Mouse (Mus musculus): ENCODE measurements around the gene Pde9a. TPM values are rescaled to one million over a fixed set of nuclear protein-coding genes. Genes with fewer than 3 reads are reported as not detected.

Gene Pde9a
- polyA plus RNA-seq, 1 experiment from 2014 or later = 7.3 TPM

DNA sequence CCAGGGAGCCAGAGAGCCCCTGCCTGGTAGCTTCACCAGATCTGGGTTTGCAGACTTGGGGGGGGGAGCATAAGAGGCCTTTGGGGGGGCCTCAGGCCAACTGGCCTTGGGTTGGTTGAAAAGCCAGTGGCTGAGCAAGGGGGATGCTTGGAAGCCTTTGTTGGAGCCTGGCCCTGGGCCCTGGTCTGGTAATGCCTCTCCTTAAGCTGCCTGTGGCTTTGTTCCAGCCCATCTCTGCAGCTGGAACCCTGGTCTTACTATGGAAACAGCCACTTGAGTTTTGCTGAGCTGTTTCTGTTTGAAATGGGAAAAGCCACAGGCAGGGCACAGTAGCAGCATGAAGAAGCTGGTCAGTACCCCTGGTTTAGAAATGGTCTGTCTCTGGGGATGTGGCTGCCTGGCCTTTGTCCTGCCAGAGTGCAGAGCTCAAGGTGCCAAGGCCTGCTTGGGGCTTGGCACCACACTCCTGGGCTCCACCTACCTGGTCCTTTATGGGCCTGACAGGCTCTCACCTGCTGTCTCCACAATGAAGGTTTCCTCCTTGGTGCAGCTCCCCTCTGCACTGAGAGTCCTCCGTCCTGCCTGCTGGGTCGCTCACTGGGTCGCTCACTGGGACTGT, 3.5 kb downstream of the Pde9a start:
- Histone ChIP-seq H3K36me3 (no peaks in the 10 kb centered on the region), H3K27ac (replicated peaks) (no peak overlapping the region), H3K9me3 (no peaks in the 10 kb centered on the region), H3K27me3 (replicated peaks) (peaks cover 30% of the 10 kb centered on the region), H3K4me1 (peaks cover 46% of the 10 kb centered on the region), H3K4me3 (no peak overlapping the region), H3K4me2 (no peak overlapping the region), H3K9ac (no peak overlapping the region)
- ATAC-seq (ENCODE audit: extremely low read depth, insufficient number of reproducible peaks, low FRiP score, low TSS enrichment) = no peak
- WGBS = 91% methylated on average over 3 of the region's 3 CpGs

DNA sequence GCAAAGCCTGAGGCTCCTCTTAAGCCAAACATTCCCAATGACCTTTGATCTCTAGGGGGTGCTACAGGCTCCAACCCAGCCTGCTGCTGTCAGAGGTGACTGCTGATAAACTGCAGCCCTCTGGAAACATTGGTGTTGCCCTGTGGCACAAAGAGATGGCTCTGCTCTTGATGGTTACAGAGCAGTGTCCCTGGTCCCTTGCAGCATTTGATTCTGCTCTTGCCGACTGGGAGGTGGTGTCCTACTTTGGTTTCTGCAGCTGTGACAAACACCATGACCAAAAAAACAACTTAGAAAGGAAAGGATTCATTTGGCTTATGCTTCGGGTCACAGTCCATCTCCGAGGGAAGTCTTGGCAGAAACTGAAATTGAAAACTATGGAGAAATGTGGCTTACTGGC, 5.5 kb downstream of the Pde9a start:
- H3K4me1 ChIP-seq = peaks cover 33% of the 10 kb centered on the region
- H3K9ac ChIP-seq = no peak overlapping the region
- no peaks in the 10 kb centered on the region for H3K36me3 ChIP-seq
- H3K27ac ChIP-seq (replicated peaks) = no peak overlapping the region
- 52% methylated on average over 3 of the region's 3 CpGs for WGBS
- no peaks in the 10 kb centered on the region for H3K9me3 ChIP-seq
- H3K4me2 ChIP-seq = no peak overlapping the region
- peaks cover 26% of the 10 kb centered on the region for H3K27me3 ChIP-seq (replicated peaks)
- H3K4me3 ChIP-seq = no peak overlapping the region
- no peak for ATAC-seq (ENCODE audit: extremely low read depth, insufficient number of reproducible peaks, low FRiP score, low TSS enrichment)

- H3K4me1 ChIP-seq = peaks cover 27% of the 10 kb centered on the region
- H3K9me3 ChIP-seq = no peaks in the 10 kb centered on the region
- H3K4me2 ChIP-seq = no peak overlapping the region
- H3K4me3 ChIP-seq = no peak overlapping the region
- 78% methylated on average over 5 of the region's 5 CpGs for WGBS
- H3K27ac ChIP-seq (replicated peaks) = no peak overlapping the region
- no peak overlapping the region for H3K9ac ChIP-seq
- H3K36me3 ChIP-seq = no peaks in the 10 kb centered on the region
- no peak for ATAC-seq (ENCODE audit: extremely low read depth, insufficient number of reproducible peaks, low FRiP score, low TSS enrichment)
- peaks cover 21% of the 10 kb centered on the region for H3K27me3 ChIP-seq (replicated peaks)
Observed at GRCm38 (mm10) chr17:31392041-31392440, 6.0 kb downstream of the Pde9a start.

- H3K36me3 ChIP-seq = no peaks in the 10 kb centered on the region
- H3K4me2 ChIP-seq = no peak overlapping the region
- H3K4me3 ChIP-seq = no peak overlapping the region
- H3K27me3 ChIP-seq (replicated peaks) = 0 out of 2 replicates have a peak, but pooled peaks cover 3% of the 10 kb centered on the region
- H3K9me3 ChIP-seq = no peaks in the 10 kb centered on the region
- no peak overlapping the region for H3K27ac ChIP-seq (replicated peaks)
- 55% methylated on average over 2 of the region's 2 CpGs for WGBS
- ATAC-seq (ENCODE audit: extremely low read depth, insufficient number of reproducible peaks, low FRiP score, low TSS enrichment) = no peak
- H3K4me1 ChIP-seq = peaks cover 30% of the 10 kb centered on the region
- H3K9ac ChIP-seq = no peak overlapping the region
Observed at GRCm38 (mm10) chr17:31393811-31394210, 7.8 kb downstream of the Pde9a start.

- Histone ChIP-seq H3K27me3 (replicated peaks) (no peaks in the 10 kb centered on the region), H3K27ac (replicated peaks) (no peak overlapping the region), H3K9ac (no peak overlapping the region), H3K4me2 (no peak overlapping the region), H3K36me3 (no peaks in the 10 kb centered on the region), H3K4me1 (peaks cover 17% of the 10 kb centered on the region), H3K4me3 (no peak overlapping the region), H3K9me3 (no peaks in the 10 kb centered on the region)
- ATAC-seq (ENCODE audit: extremely low read depth, insufficient number of reproducible peaks, low FRiP score, low TSS enrichment) = no peak
- WGBS = 83% methylated on average over 6 of the region's 6 CpGs
Observed at GRCm38 (mm10) chr17:31400294-31400693, 14.3 kb downstream of the Pde9a start.

- H3K27ac ChIP-seq (replicated peaks) = no peak overlapping the region
- no peaks in the 10 kb centered on the region for H3K27me3 ChIP-seq (replicated peaks)
- no peak for ATAC-seq (ENCODE audit: extremely low read depth, insufficient number of reproducible peaks, low FRiP score, low TSS enrichment)
- H3K4me3 ChIP-seq = no peak overlapping the region
- 63% methylated on average over 3 of the region's 3 CpGs for WGBS
- peaks cover 17% of the 10 kb centered on the region for H3K4me1 ChIP-seq
- no peaks in the 10 kb centered on the region for H3K9me3 ChIP-seq
- H3K4me2 ChIP-seq = no peak overlapping the region
- no peak overlapping the region for H3K9ac ChIP-seq
- H3K36me3 ChIP-seq = no peaks in the 10 kb centered on the region
Observed at GRCm38 (mm10) chr17:31401160-31401559, 15.2 kb downstream of the Pde9a start.

DNA sequence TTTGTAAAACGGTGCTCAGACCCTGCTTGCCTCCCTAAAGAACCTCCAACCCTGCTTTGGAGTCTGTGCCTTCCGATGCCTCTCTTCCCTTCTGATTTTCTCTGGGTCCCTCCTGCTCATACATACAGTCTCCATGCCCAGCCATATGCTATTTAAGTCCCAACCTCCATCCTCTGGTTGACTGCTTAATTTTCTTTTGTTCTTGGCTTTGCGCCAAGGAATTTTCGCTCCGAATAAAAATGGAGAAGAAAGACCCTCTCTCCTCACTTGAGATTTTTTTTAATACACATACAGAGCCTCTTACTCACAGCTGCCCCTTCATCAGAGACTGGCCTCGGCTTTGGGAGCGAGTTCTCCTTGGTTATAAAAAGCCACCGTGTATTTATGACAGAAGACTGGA, 16.7 kb downstream of the Pde9a start:
- H3K27me3 ChIP-seq (replicated peaks) = no peaks in the 10 kb centered on the region
- H3K4me2 ChIP-seq = no peak overlapping the region
- H3K27ac ChIP-seq (replicated peaks) = peak overlapping the region; percentile 16; the same call in 1 of the 2 replicates
- ATAC-seq (ENCODE audit: extremely low read depth, insufficient number of reproducible peaks, low FRiP score, low TSS enrichment) = no peak
- no peak overlapping the region for H3K9ac ChIP-seq
- peaks cover 17% of the 10 kb centered on the region for H3K4me1 ChIP-seq
- no peaks in the 10 kb centered on the region for H3K9me3 ChIP-seq
- H3K36me3 ChIP-seq = no peaks in the 10 kb centered on the region
- 57% methylated on average over 8 of the region's 8 CpGs for WGBS
- H3K4me3 ChIP-seq = no peak overlapping the region

DNA sequence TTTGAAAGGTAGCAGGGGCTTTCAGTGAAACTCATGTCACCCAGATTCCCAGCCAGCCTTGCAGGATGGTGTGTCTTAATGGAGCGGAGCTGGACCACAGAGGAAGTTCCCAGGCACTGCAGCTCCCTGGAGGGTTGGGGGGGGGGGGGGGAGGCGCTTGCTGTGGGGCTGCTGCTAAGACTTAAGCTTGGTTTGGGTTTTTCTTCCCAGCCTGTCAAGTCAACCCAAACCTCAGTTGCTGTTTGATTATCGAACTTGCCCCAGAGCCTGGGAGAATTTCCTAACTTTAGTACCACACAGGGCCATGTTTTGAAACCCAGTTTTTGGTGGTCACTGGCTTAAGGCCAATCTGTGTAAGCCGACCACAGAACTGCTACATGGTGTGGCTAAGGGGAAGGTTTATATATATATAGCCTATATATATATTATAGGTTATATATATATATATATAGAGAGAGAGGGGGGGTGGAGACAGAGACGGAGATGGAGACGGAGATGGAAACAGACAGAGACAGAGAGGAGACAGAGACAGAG, 19.8 kb downstream of the Pde9a start:
- WGBS = 71% methylated on average over 6 of the region's 6 CpGs
- Histone ChIP-seq H3K9ac (no peak overlapping the region), H3K36me3 (no peaks in the 10 kb centered on the region), H3K27ac (replicated peaks) (0 out of 2 replicates have a peak overlapping the region, but pooled peaks have one; percentile 25), H3K27me3 (replicated peaks) (no peaks in the 10 kb centered on the region), H3K9me3 (no peaks in the 10 kb centered on the region), H3K4me1 (peaks cover 12% of the 10 kb centered on the region), H3K4me3 (no peak overlapping the region), H3K4me2 (no peak overlapping the region)
- no peak for ATAC-seq (ENCODE audit: extremely low read depth, insufficient number of reproducible peaks, low FRiP score, low TSS enrichment)

GRCm38 (mm10) chr17:31409741-31410350, 23.8 kb downstream of the Pde9a start:
- Histone ChIP-seq H3K9ac (no peak overlapping the region), H3K36me3 (no peaks in the 10 kb centered on the region), H3K27ac (replicated peaks) (0 out of 2 replicates have a peak overlapping the region, but pooled peaks have one; percentile 42), H3K4me3 (no peak overlapping the region), H3K27me3 (replicated peaks) (no peaks in the 10 kb centered on the region), H3K4me1 (peaks cover 4% of the 10 kb centered on the region; the same call in 1 of the 2 replicates), H3K9me3 (no peaks in the 10 kb centered on the region), H3K4me2 (no peak overlapping the region)
- WGBS = 48% methylated on average over 10 of the region's 10 CpGs
- ATAC-seq (ENCODE audit: extremely low read depth, insufficient number of reproducible peaks, low FRiP score, low TSS enrichment) = no peak

DNA sequence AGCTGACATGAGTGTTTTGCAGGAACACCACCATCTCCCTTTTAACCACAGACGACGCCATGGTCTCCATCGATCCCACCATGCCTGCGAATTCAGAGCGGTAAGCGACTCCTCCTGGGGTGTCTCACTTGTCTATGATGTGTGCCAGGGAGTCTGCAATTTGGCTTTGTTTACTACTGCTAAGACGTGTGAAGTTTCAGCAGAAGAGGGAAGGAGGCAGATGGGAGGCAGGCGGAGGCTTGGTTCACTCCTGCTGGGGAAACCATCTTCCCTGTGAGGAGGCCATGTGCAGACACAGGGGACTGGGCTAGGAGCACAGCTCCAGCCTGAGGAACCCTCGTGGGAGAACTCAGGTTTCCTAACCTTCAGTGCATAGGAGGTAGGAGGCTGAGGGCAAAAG, 29.2 kb downstream of the Pde9a start:
- Histone ChIP-seq H3K36me3 (peaks cover 13% of the 10 kb centered on the region), H3K9me3 (no peaks in the 10 kb centered on the region), H3K4me1 (peaks cover 24% of the 10 kb centered on the region), H3K4me2 (no peak overlapping the region), H3K27me3 (replicated peaks) (0 out of 2 replicates have a peak, but pooled peaks cover 4% of the 10 kb centered on the region), H3K4me3 (no peak overlapping the region), H3K9ac (no peak overlapping the region), H3K27ac (replicated peaks) (no peak overlapping the region)
- ATAC-seq (ENCODE audit: extremely low read depth, insufficient number of reproducible peaks, low FRiP score, low TSS enrichment) = no peak
- 60% methylated on average over 9 of the region's 9 CpGs for WGBS

DNA sequence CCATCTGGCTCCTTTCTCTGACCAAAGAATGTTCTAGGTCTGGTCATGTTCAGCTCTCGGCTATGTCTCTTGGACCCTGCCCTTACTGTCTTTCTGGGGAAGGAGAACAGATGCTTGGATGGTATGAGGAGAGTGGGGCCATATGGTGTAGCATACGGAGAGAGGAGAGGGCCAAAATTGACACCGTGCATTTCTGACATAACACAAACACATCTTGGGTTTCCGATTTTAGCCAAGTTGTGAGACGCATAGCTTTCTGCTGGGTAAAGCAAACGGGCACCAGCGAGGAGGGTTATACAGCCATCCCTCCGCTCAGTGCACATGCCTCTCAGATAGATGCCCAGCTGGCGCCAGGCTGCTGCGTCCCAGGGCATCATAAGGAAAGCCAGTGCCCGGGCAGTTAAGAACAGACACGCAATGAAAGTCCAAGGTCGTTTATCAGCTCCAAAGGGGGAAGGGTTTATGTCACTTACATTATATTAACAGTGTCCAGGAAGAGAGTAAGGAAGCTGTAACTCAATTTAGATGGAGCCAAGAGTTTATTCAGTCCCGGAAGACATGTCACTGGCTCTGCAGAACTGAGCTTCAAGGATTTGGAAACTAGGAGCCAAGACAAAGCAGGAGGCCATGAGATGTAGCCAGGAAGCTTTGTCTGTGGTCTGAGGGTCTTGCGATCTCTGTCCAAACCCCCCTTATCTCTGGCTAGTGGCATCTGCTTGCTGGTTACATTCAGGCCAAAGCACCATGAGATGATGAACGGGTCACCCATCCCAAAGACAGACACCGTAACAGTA, 33.0 kb downstream of the Pde9a start:
- Histone ChIP-seq H3K4me1 (peaks cover 37% of the 10 kb centered on the region), H3K27ac (replicated peaks) (peak overlapping the region; percentile 58; the same call in 1 of the 2 replicates), H3K4me2 (no peak overlapping the region), H3K9me3 (no peaks in the 10 kb centered on the region), H3K4me3 (no peak overlapping the region), H3K27me3 (replicated peaks) (peaks cover 4% of the 10 kb centered on the region; the same call in 1 of the 2 replicates), H3K9ac (no peak overlapping the region), H3K36me3 (peaks cover 15% of the 10 kb centered on the region)
- WGBS = 71% methylated on average over 17 of the region's 17 CpGs
- no peak for ATAC-seq (ENCODE audit: extremely low read depth, insufficient number of reproducible peaks, low FRiP score, low TSS enrichment)

All from heart, embryonic 13.5 days (tissue).